9 mouse cellular contexts compared by ENCODE assay signal in the genomic region with DNA sequence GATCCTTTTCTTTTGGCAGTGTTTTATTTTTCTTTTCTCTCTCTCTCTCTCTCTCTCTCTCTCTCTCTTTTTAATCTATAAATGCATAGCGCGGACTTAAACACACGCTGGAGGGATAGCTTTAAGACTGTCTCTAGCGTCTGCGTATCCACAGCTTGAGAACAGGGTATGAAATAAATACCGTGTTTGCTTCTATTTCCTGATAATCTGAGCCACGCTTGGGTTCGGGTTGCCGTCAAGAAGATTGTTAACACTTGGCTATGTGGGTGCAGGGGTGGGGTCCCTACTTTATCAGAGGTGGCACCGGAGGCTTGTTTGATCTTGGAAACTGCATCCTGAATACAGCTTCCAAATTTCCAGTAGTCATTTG. TPM values are rescaled to one million over a fixed set of nuclear protein-coding genes. Genes with fewer than 3 reads are reported as not detected.
DNase-seq lines count a peak whose midpoint lies in the region; ATAC-seq and TF ChIP-seq lines count a peak whose summit lies in the region.
"Had no signal": no experiment of that assay in that cellular context is flagged by ENCODE, and none has a peak within 500 bp of the region (broad histone marks: within the 10 kb centered on the region; RNA-seq: fewer than 3 reads in every experiment).

No protein-coding gene starts in this region.

- no peaks in the 10 kb centered on the region for H3K4me1 ChIP-seq in lung, postnatal 0 days (ENCODE audit: insufficient read depth, low read depth, low read length)
- H3K4me1 ChIP-seq in limb, embryonic 11.5 days (ENCODE audit: control insufficient read depth, insufficient read depth, low read length): no peaks in the 10 kb centered on the region
- H3K4me1 ChIP-seq in stomach, embryonic 16.5 days (ENCODE audit: control insufficient read depth, insufficient read depth, low read length): no peaks in the 10 kb centered on the region

- TF ChIP-seq EP300 in lung, postnatal 0 days (IDR thresholded peaks at IDR 0.05): no peak

- no peaks in the 10 kb centered on the region for H3K27me3 ChIP-seq in lung, postnatal 0 days (replicated peaks; ENCODE audit: insufficient read depth, low read length)
- H3K27me3 ChIP-seq in limb, embryonic 11.5 days (ENCODE audit: control insufficient read depth, insufficient read depth, low read length): no peaks in the 10 kb centered on the region
- H3K27me3 ChIP-seq in stomach, embryonic 16.5 days (ENCODE audit: control insufficient read depth, insufficient read depth, low read length): no peaks in the 10 kb centered on the region

- WGBS in lung, postnatal 0 days: 11% methylated on average over 10 of the region's 10 CpGs
- WGBS in limb, embryonic 11.5 days: 6% methylated on average over 10 of the region's 10 CpGs
- WGBS in stomach, embryonic 16.5 days: 3% methylated on average over 10 of the region's 10 CpGs

- peak overlapping the region; percentile 5; the same call in 1 of the 2 replicates for H3K4me3 ChIP-seq in lung, postnatal 0 days (ENCODE audit: low read depth, low read length)
- H3K4me3 ChIP-seq in limb, embryonic 11.5 days (ENCODE audit: low read depth, low read length): peak overlapping the region; percentile 20
- H3K4me3 ChIP-seq in stomach, embryonic 16.5 days (replicated peaks; ENCODE audit: low read length): peak overlapping the region; percentile 33

- peak overlapping the region; percentile 40 for H3K4me2 ChIP-seq in lung, postnatal 0 days (replicated peaks; ENCODE audit: low read depth, low read length)
- peak overlapping the region; percentile 47 for H3K4me2 ChIP-seq in limb, embryonic 11.5 days (ENCODE audit: low read depth, severe bottlenecking)
- H3K4me2 ChIP-seq in stomach, embryonic 16.5 days (ENCODE audit: low read depth, low read length): peak overlapping the region; percentile 60

- no peak overlapping the region for H3K27ac ChIP-seq in lung, postnatal 0 days (ENCODE audit: low read length)
- H3K27ac ChIP-seq in limb, embryonic 11.5 days (replicated peaks; ENCODE audit: low read depth, low read length): no peak overlapping the region
- no peak overlapping the region for H3K27ac ChIP-seq in stomach, embryonic 16.5 days (ENCODE audit: low read length)

- H3K36me3 ChIP-seq in lung, postnatal 0 days (ENCODE audit: insufficient read depth, low read length): no peaks in the 10 kb centered on the region
- H3K36me3 ChIP-seq in limb, embryonic 11.5 days (ENCODE audit: control insufficient read depth, insufficient read depth, low read length): no peaks in the 10 kb centered on the region
- no peaks in the 10 kb centered on the region for H3K36me3 ChIP-seq in stomach, embryonic 16.5 days (ENCODE audit: control insufficient read depth, insufficient read depth, low read length)

- H3K9ac ChIP-seq in lung, postnatal 0 days (replicated peaks; ENCODE audit: low read depth): no peak overlapping the region
- H3K9ac ChIP-seq in limb, embryonic 11.5 days (ENCODE audit: low read length): no peak overlapping the region
- H3K9ac ChIP-seq in stomach, embryonic 16.5 days (ENCODE audit: low read length): no peak overlapping the region

- peak; percentile 23 for DNase-seq in embryo, embryonic 11 days
- no peak for DNase-seq in embryo, embryonic 9.5 days (ENCODE audit: extremely low spot score)
- DNase-seq in lung, postnatal 0 days (ENCODE audit: low spot score): no peak
- DNase-seq in lung, postnatal 4 days: no peak
- no peak for DNase-seq in limb, embryonic 11.5 days (ENCODE audit: low spot score)
- no peak for DNase-seq in B cell, adult 2 months
- no peak for DNase-seq in kidney, adult 8-10 months

- TF ChIP-seq CTCF in lung, postnatal 0 days (IDR thresholded peaks at IDR 0.05): no peak

- no peak for ATAC-seq in lung, postnatal 0 days
- ATAC-seq in limb, embryonic 11.5 days (ENCODE audit: insufficient number of reproducible peaks, low FRiP score, low TSS enrichment, low read depth): no peak
- no peak for ATAC-seq in stomach, embryonic 16.5 days (ENCODE audit: insufficient read depth, low FRiP score)

- no peaks in the 10 kb centered on the region for H3K9me3 ChIP-seq in lung, postnatal 0 days (ENCODE audit: low read length)
- H3K9me3 ChIP-seq in limb, embryonic 11.5 days (ENCODE audit: control insufficient read depth, low read length): no peaks in the 10 kb centered on the region
- no peaks in the 10 kb centered on the region for H3K9me3 ChIP-seq in stomach, embryonic 16.5 days (replicated peaks; ENCODE audit: control insufficient read depth, low read length)

RNA-seq across cellular contexts. Expression of gene Lrrtm4, which starts 1.2 kb away (rescaled TPM):
- 0.04 and 0.11 TPM in 2 replicates for polyA plus RNA-seq in lung, postnatal 0 days (2015; fragmentation: Nextera tagmentation; extraction: Ambion mirVana)
- 0.95 and 1.3 TPM in 2 replicates for polyA plus RNA-seq in limb, embryonic 11.5 days (2014; fragmentation: Nextera tagmentation; extraction: Ambion mirVana)
- polyA plus RNA-seq in stomach, embryonic 16.5 days (2015; fragmentation: Nextera tagmentation; extraction: Ambion mirVana): 1.1 and 2.3 TPM in 2 replicates
- polyA plus RNA-seq: small intestine, adult 2 months had no signal
